Mouse (Mus musculus) liver, embryonic 14.5 days (tissue): Measurements from ENCODE around the gene Spata21.

ENCODE experiments used
- CTCF ChIP-seq: IDR thresholded peaks from 2 replicates; pipeline ENCODE4 v1.5.1; 2016; ENCODE audit warnings: antibody characterized with exemption, low read depth, control low read depth
- EP300 ChIP-seq: IDR thresholded peaks from 2 replicates; pipeline ENCODE4 v1.6.1; 2016; ENCODE audit warnings: antibody characterized with exemption, low read depth

- TF ChIP-seq EP300 (no peak), CTCF (no peak)
These were observed 26.4 kb downstream of the Spata21 start for GRCm38 (mm10) chr4:141114521-141114981.
